Mouse (Mus musculus): ENCODE data around the gene Kcnc3. TPM values are rescaled to one million over a fixed set of nuclear protein-coding genes. Genes with fewer than 3 reads are reported as not detected.

Gene Kcnc3
- 68.0 TPM for polyA plus RNA-seq (2015; fragmentation: Illumina TruSeq; extraction: RNeasy Lipid Tissue Mini Kit (QIAGEN cat#74804); ENCODE audit: low read depth, low replicate concordance)

DNA sequence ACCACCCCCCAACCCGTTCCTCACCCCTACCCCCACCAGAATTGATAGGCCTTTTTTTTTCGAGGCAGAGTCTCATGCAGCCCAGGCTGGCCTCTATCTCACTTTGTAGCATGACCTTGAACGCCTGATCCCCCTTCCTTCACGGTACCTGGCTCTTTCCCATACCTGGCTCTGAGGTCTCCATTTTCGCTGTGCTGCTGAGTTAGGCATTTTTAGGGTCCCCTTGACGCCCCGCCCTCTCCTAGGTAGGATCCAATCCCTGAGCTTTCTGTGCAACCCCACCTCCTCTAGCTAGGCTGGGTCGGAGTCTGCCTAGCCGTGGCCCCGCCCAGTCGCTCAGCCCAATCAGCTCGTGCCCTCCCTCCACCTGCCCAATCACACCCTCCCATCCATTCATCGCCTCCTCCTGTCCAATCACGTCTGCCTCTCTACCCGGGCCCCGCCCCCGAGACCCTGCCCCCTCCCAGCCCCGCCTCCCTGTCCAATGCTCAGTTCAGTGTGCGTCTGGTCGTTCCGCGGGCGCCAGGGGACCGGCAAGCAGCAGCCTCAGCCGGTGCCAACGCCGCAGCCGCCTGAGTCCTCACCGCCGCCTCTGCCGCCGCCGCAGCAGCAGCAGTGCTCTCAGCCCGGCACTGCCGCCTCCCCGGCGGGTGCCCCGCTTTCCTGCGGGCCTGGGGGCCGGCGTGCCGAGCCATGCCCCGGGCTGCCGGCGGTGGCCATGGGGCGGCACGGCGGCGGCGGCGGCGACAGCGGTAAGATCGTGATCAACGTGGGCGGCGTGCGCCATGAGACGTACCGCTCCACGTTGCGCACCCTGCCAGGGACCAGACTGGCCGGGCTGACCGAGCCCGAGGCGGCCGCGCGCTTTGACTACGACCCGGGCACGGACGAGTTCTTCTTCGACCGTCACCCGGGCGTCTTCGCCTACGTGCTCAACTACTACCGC, at the start of gene Kcnc3:
Kcnc3 (plus strand) TSS at position 263 of the 946 bp plus-strand sequence.

DNA sequence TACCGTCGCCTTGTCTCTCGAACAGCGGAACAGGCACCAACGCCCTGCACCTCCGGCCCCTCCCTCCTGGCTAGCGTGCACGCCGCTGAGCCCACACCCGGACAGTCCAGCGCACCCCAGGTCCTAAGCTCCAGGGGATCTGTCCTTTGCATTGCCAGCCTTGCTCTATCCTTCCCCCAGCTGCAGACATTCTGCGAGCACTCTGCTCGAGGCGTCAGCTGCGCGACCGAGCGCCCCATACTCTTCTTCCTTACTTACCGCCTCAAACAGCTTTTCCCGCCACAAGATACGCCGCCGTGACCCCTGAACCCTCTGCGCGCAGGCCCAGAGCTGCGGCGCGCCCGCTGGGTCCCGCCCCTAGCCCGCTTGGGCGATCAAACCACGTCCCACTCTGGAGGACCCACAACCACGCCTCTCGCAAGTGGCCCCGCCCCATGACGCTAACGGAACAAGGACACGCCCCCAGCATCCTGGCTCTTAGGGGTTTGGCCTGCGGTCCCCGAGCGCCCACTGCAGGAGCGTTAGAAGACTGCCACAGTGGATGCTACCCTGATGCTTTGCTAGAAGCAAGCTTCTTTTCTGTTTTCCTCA, 41.9 kb upstream of the Kcnc3 start, which contains the start of gene Pold1:
Pold1 (minus strand) TSS at position 353 of the 591 bp plus-strand sequence.

DNA sequence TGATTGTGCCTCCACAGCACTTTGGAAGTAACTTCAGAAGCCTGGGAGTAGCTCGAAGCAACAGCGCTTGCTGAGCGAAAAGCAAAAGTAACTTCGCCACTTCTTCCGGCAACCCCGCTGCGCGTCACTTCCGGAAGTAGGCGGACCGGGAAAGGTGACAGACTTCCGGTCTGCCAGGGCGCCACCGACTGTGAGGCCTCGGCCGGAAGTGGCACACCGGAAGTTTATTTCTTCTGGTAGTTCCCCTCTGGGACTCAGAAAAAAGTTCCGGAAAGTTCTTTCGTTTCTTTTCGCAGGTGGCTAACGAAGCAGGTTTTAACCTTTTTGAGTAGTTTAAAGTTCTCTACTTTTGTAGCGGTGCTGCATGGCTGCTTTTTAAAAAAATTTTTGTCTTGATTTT, 36.6 kb upstream of the Kcnc3 start, which contains the start of gene Nr1h2:
Nr1h2 (minus strand) TSS at position 126 of the 400 bp plus-strand sequence.

DNA sequence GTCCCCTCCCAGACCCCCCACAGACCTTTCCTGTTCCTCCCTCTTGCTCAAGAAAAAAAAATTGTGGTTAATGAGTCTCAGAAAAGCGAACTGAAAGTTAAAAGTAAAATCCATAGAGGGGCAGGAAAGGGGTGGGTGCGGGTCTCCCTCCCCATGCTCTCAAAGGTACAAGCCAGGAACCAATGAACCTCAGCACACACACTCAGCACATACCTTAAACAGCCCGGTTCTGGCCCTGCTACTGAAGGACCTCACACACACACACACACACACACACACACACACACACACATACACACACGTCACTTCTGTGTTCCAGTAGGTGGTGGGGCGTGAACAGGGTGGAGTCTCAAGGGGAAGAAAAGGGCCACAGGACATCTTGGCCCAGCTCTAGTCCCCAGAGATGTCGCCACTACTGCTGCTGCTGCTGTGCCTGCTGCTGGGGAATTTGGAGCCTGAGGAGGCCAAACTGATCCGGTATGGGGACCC, 18.2 kb upstream of the Kcnc3 start, which contains the start of gene Napsa:
Napsa (plus strand) TSS at position 168 of the 489 bp plus-strand sequence.

Other genes starting within 250 kb of the Kcnc3 start
- gene Syt3, start 206.6 kb upstream of the Kcnc3 start, polyA plus RNA-seq (2015; fragmentation: Illumina TruSeq; extraction: RNeasy Lipid Tissue Mini Kit (QIAGEN cat#74804); ENCODE audit: low read depth, low replicate concordance): 52.4 TPM
- 2.1 TPM for gene 1700008O03Rik, start 204.8 kb upstream of the Kcnc3 start, polyA plus RNA-seq (2015; fragmentation: Illumina TruSeq; extraction: RNeasy Lipid Tissue Mini Kit (QIAGEN cat#74804); ENCODE audit: low read depth, low replicate concordance)
- gene Lrrc4b, start 161.6 kb upstream of the Kcnc3 start, polyA plus RNA-seq (2015; fragmentation: Illumina TruSeq; extraction: RNeasy Lipid Tissue Mini Kit (QIAGEN cat#74804); ENCODE audit: low read depth, low replicate concordance): 115 TPM
- 4.1 TPM for gene Aspdh, start 125.3 kb upstream of the Kcnc3 start, polyA plus RNA-seq (2015; fragmentation: Illumina TruSeq; extraction: RNeasy Lipid Tissue Mini Kit (QIAGEN cat#74804); ENCODE audit: low read depth, low replicate concordance)
- gene Josd2, start 122.7 kb upstream of the Kcnc3 start, polyA plus RNA-seq (2015; fragmentation: Illumina TruSeq; extraction: RNeasy Lipid Tissue Mini Kit (QIAGEN cat#74804); ENCODE audit: low read depth, low replicate concordance): 128 TPM
- 221 TPM for gene Emc10, start 94.1 kb upstream of the Kcnc3 start, polyA plus RNA-seq (2015; fragmentation: Illumina TruSeq; extraction: RNeasy Lipid Tissue Mini Kit (QIAGEN cat#74804); ENCODE audit: low read depth, low replicate concordance)
- gene Fam71e1, start 94.1 kb upstream of the Kcnc3 start, polyA plus RNA-seq (2015; fragmentation: Illumina TruSeq; extraction: RNeasy Lipid Tissue Mini Kit (QIAGEN cat#74804); ENCODE audit: low read depth, low replicate concordance): 11.4 TPM
- gene Mybpc2, start 66.0 kb upstream of the Kcnc3 start, polyA plus RNA-seq (2015; fragmentation: Illumina TruSeq; extraction: RNeasy Lipid Tissue Mini Kit (QIAGEN cat#74804); ENCODE audit: low read depth, low replicate concordance): 0.19 TPM
- gene Spib, start 58.6 kb upstream of the Kcnc3 start, polyA plus RNA-seq (2015; fragmentation: Illumina TruSeq; extraction: RNeasy Lipid Tissue Mini Kit (QIAGEN cat#74804); ENCODE audit: low read depth, low replicate concordance): not detected
- 9.0 TPM for gene Pold1, start 41.8 kb upstream of the Kcnc3 start, polyA plus RNA-seq (2015; fragmentation: Illumina TruSeq; extraction: RNeasy Lipid Tissue Mini Kit (QIAGEN cat#74804); ENCODE audit: low read depth, low replicate concordance)
- gene Nr1h2, start 36.7 kb upstream of the Kcnc3 start, polyA plus RNA-seq (2015; fragmentation: Illumina TruSeq; extraction: RNeasy Lipid Tissue Mini Kit (QIAGEN cat#74804); ENCODE audit: low read depth, low replicate concordance): 56.3 TPM
- not detected for gene Napsa, start 18.3 kb upstream of the Kcnc3 start, polyA plus RNA-seq (2015; fragmentation: Illumina TruSeq; extraction: RNeasy Lipid Tissue Mini Kit (QIAGEN cat#74804); ENCODE audit: low read depth, low replicate concordance)
- 18.8 TPM for gene Myh14, start 80.2 kb downstream of the Kcnc3 start, polyA plus RNA-seq (2015; fragmentation: Illumina TruSeq; extraction: RNeasy Lipid Tissue Mini Kit (QIAGEN cat#74804); ENCODE audit: low read depth, low replicate concordance)
- not detected for gene Izumo2, start 118.1 kb downstream of the Kcnc3 start, polyA plus RNA-seq (2015; fragmentation: Illumina TruSeq; extraction: RNeasy Lipid Tissue Mini Kit (QIAGEN cat#74804); ENCODE audit: low read depth, low replicate concordance)
- gene Vrk3, start 157.7 kb downstream of the Kcnc3 start, polyA plus RNA-seq (2015; fragmentation: Illumina TruSeq; extraction: RNeasy Lipid Tissue Mini Kit (QIAGEN cat#74804); ENCODE audit: low read depth, low replicate concordance): 30.2 TPM
- gene Zfp473, start 160.4 kb downstream of the Kcnc3 start, polyA plus RNA-seq (2015; fragmentation: Illumina TruSeq; extraction: RNeasy Lipid Tissue Mini Kit (QIAGEN cat#74804); ENCODE audit: low read depth, low replicate concordance): 0.91 TPM
- 24.4 TPM for gene Nup62, start 225.4 kb downstream of the Kcnc3 start, polyA plus RNA-seq (2015; fragmentation: Illumina TruSeq; extraction: RNeasy Lipid Tissue Mini Kit (QIAGEN cat#74804); ENCODE audit: low read depth, low replicate concordance)
- gene Il4i1, start 225.7 kb downstream of the Kcnc3 start, polyA plus RNA-seq (2015; fragmentation: Illumina TruSeq; extraction: RNeasy Lipid Tissue Mini Kit (QIAGEN cat#74804); ENCODE audit: low read depth, low replicate concordance): 0.34 TPM
- gene Atf5, start 226.0 kb downstream of the Kcnc3 start, polyA plus RNA-seq (2015; fragmentation: Illumina TruSeq; extraction: RNeasy Lipid Tissue Mini Kit (QIAGEN cat#74804); ENCODE audit: low read depth, low replicate concordance): 22.3 TPM

Measured in brain, adult 10 weeks (tissue).